Mouse (Mus musculus): ENCODE results near the gene Gm21783. TPM values are rescaled to one million over a fixed set of nuclear protein-coding genes. Genes with fewer than 3 reads are reported as not detected.
"Not testable (repeated sequence)": the region's sequence is repeated elsewhere in the genome, so short reads cannot be mapped to it uniquely, and the experiment has no call there.

Gm21783 gene
- total RNA-seq (2021), result not detected

DNA sequence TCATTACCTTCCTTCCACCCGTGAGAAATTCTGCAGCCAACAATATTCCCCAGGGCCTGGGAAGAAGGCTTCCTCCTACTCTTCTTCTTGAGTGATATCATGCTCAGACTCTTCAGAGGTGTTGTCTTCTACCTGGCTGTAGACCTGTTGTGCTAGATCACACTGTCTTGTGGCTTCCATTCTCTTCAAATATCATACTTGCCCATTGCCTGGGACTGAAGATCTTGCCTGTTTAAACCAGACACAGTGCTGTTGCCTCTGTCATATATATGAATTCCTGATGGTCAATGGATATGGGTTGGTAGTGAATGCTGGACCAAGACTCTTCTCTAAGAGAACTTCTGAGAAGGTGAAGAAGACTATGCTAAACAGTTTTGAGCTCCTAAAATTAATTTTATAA lies at the start of gene Gm21783:
Gm21783 (minus strand) TSS at position 101 of the 400 bp plus-strand sequence.
- DNase-seq (ENCODE audit: low spot score); intact Hi-C loops (cut with DNase I): not testable (repeated sequence)
